Mouse (Mus musculus) hindlimb bud, embryonic 11.5 days (tissue): Measurements from ENCODE around the gene Mmel1.

ENCODE experiments used
- DNase-seq: peaks from one replicate; pipeline ENCODE4 v3.0.0-alpha.2; 2012; ENCODE audit warnings: low read depth, low spot score; ENCODE audit errors: extremely low spot score

Gene Mmel1

GRCm38 (mm10) chr4:154904185-154905071 is 35.0 kb downstream of the Mmel1 start:
- peak; percentile 76 for DNase-seq

- DNase-seq = no peak
Measured at GRCm38 (mm10) chr4:154907833-154908232, 38.4 kb downstream of the Mmel1 start.

GRCm38 (mm10) chr4:154908490-154908889 is 39.1 kb downstream of the Mmel1 start:
- DNase-seq = no peak

- DNase-seq = no peak
Measured at GRCm38 (mm10) chr4:154910606-154911522, 41.5 kb downstream of the Mmel1 start.

GRCm38 (mm10) chr4:154911644-154912043 is 42.3 kb downstream of the Mmel1 start:
- DNase-seq = no peak

GRCm38 (mm10) chr4:154913845-154914244 is 44.5 kb downstream of the Mmel1 start:
- no peak for DNase-seq

GRCm38 (mm10) chr4:154914252-154914651 is 44.9 kb downstream of the Mmel1 start:
- DNase-seq = no peak

GRCm38 (mm10) chr4:154914707-154915106 is 45.3 kb downstream of the Mmel1 start:
- no peak for DNase-seq

GRCm38 (mm10) chr4:154915286-154915685 is 45.9 kb downstream of the Mmel1 start:
- DNase-seq = no peak

- DNase-seq = no peak
Measured at GRCm38 (mm10) chr4:154916662-154917061, 47.3 kb downstream of the Mmel1 start.

GRCm38 (mm10) chr4:154922291-154922690 is 52.9 kb downstream of the Mmel1 start:
- no peak for DNase-seq

- no peak for DNase-seq
Measured at GRCm38 (mm10) chr4:154922931-154923330, 53.5 kb downstream of the Mmel1 start.

GRCm38 (mm10) chr4:154925413-154925812 is 56.0 kb downstream of the Mmel1 start:
- DNase-seq = no peak

- DNase-seq = no peak
Measured at GRCm38 (mm10) chr4:154926969-154927898, 57.8 kb downstream of the Mmel1 start.

- DNase-seq = no peak
Measured at GRCm38 (mm10) chr4:154927899-154928337, 58.5 kb downstream of the Mmel1 start.

GRCm38 (mm10) chr4:154928395-154929087 is 59.2 kb downstream of the Mmel1 start, which contains the start of gene Tnfrsf14:
TSS of gene Tnfrsf14 (minus strand) at chr4:154928563.
- DNase-seq = no peak

- DNase-seq = no peak
Measured at GRCm38 (mm10) chr4:154929088-154929660, 59.8 kb downstream of the Mmel1 start.

- DNase-seq = no peak
Measured at GRCm38 (mm10) chr4:154933306-154933907, 64.0 kb downstream of the Mmel1 start.

GRCm38 (mm10) chr4:154934800-154935199 is 65.4 kb downstream of the Mmel1 start:
- no peak for DNase-seq
